Mouse (Mus musculus) heart, adult 11 months (tissue): ENCODE measurements at regions not wholly inside any gene's neighbourhood (a gene's known extent, or its start where the extent isn't known, plus 50 kb on each side); places are given as distances from the start of the nearest gene placed in this dataset.

Experiments
- DNase-seq: peaks from one replicate; pipeline ENCODE4 v3.0.0; 2022

DNA sequence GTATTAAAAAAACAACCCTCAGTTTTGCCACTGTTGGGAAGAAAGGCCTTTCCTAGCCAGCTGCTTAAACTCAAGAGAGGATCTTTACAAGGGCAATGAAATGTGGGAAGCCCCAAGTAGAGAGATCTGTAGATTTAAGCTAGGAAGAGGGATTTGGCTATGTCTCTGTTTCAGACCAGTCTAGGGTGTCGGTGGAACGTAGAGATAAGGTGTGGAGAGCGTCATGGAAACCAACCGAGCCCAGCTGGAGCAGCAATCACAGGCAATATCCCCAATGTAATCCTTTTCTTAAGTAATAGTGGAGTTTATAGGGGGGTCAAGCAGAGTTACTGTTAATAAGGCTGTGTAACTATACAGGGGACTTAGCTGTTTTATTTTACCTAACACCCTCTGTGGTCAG lies 204.6 kb upstream of the Mme start:
- DNase-seq: no peak

DNA sequence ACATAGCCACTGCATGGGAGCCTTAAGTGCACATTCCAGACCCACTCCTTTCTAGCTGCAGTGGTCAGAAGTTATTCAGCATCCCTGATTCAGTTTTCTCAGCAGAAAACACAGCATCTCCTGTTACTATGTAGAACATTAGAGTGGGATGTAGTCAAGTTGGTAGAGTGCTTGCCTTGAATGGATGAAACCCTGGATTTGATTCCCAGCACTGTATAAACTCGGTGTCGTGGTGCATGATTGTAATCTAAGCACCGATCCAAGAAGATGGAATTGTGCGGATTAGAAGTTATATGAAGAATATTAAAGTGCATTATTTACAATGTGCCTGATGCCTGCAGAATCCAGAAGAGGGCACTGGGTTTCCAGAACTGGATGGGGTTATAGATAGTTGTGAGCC lies 170.6 kb upstream of the Mme start:
- no peak for DNase-seq

DNA sequence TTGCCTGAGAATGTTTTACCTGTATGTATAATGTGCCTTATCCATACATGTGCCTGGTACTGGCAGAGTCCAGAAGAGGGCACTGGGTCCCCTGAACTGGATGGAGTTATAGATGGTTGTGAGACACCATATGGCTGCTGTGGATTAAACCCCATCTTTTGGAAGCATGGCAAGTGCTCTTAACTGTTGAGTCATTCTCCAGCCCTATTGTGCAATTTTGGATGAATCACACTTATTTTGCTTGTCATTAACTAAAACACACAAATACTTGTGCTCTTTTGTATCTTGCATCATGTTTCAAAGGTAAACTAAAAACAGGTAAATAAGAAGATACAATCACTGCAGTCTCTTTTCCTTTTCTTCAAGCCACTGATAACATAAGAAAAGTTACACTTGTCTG lies 168.3 kb upstream of the Mme start:
- DNase-seq: no peak

DNA sequence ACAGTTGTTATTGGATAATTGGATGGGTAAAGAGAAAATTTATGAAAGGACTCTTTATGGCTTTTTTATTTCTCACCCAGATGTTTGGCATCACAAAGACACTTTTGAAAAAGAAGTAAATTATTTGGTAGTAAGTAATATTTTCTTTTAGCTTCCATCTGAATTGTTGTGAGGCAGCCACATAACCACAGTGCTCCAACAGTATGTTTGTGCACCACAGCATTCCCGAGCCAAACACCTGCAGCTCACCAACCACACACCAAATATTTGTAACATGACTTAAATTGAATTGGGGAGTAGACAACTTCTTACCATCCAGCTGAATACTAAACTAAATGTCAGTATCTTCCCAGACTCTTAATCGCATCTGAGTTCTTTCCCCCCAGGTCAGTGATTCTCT lies 163.2 kb upstream of the Mme start:
- no peak for DNase-seq

DNA sequence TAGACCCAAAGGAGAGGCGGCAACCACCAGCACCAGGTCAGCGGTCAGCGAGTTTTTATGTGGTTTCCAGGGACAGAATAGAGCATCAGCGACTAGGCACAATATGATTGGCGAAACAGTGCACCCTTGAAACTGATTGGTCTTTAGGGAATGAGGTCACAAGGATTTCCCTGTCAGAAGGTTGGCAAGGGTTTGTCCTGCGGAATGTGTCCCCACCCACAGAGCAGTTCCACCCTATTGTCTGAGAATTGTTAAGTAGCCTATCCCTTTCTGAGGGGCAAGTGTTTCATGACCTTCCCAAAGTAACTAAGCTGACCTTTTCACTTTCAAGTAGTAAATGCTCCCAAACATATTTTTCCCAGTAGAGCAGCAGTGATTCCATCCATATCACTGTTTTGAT lies 159.2 kb upstream of the Mme start:
- no peak for DNase-seq

DNA sequence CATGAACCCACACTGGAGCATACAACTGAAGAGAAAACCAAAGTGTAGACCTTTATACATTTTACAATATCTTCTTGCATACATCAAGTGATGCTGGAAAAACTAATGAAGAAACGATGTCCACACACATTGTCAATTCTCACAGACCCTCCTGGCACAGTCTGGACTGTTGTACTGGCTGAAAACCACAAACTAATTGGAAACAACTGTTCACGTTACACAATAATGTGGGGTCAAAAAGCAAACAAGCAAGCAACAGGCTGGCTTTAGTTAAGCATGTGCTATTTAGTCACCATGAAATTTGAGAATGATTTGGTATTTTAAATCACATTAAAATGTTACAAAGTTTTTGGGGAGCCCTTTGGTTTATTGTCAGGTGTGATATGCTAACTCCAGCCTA lies 155.9 kb upstream of the Mme start:
- no peak for DNase-seq

DNA sequence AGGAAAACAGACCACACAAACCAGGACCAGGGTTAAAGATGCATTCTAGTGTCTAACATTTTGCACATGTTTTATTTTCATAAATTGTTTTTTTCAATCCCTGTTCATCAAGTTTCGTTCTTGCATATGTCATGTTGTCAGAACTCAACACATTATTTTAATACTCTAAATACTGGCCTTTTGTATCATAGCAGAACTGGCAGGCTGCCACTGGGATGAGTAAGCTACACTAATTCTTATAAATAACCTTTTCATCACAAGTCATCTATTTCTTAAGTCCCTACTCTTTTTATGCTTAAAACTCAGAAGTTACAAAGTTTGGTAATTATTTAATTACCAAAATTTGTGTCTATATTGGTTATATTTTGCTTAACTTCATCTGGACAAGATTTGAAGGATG lies 148.4 kb upstream of the Mme start:
- no peak for DNase-seq

DNA sequence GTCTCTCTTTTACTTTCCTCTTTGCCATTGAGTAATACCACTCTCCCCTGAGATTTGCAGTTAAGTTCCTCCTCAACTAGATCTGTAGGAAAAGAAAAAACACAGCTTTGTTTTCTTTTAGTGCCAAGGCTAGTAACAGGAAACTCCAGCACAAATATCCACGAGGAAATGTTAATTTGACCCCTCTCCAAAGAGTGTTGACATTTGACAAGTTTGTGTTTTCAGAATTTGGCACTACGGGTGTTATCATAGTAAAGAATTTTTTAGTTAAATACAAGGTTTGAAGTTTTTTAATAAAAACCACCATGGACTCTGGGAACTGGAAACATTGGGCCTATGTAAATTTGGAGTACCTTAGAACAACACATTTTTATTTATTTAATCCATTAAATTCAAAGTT lies 126.1 kb upstream of the Mme start:
- no peak for DNase-seq

DNA sequence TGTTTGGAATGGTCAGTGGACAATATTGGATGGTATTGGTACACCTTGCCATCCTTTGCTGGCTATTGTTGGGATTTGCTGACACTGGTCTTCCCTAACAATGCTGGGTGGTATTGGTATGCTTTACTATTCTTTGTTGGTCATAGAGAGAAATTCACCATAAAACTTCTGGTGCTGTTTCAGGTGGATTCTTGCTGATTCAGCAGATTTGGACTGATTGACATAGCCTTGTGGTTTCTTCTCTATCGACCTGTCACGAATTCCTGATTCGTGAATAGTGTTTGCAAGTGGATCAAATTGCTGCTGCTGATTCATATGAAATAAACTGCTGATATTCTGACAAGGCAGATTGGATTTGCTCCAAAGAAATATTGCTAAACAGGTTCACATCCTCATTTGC lies 109.5 kb upstream of the Mme start:
- DNase-seq: no peak

DNA sequence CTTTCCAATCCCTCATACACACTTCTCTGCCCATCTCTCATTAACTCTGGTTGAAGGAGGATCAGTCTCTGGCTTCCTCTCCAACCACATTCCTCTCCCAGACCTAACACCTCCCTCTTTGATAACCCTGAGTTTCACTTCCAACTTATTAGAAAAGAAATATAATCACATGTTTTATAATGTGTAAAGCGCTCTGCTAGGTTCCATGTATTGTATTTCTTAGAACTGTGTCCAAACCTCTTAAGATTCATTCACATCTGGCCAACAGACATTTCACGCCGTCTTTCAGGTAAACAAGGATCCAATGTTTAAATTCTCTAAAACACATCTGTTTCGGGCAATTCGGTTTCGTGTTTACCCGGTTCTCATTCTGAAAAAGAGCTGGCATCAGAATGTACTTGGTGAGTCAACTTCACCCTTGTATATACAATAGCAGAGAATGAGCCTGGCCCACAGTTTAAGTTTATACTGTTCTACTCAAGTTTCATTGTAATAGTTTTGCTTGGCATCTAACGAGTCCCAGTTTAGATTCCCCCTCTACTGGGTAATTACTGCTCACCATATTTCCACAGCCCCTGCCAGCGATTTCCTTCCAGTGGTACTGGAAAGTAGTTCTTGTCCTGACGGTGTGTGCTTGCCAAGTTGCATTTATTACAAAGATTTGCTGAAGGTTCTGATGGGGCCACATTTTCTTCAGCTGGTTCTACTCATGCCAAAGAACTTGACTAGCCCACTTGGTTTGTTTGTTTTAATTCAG lies 103.8 kb upstream of the Mme start:
- DNase-seq: peak; percentile 86

DNA sequence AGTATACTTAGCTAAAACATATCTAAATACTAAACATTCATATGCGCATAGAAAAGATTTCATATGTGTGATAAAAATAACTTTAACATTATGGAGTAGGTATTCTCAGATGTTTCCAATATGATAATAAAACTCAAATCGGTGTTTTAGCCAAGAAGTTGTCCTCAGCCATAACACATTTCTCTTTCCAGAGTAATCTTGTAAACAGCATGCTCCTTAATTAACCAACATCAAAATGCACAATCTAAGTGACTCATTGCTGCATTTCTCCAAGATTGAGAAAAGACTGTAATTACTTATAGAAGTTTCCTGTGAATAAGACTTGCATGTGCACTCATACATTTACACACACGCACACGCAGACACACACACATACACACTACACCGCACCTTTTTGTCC lies 95.1 kb upstream of the Mme start:
- DNase-seq: no peak

DNA sequence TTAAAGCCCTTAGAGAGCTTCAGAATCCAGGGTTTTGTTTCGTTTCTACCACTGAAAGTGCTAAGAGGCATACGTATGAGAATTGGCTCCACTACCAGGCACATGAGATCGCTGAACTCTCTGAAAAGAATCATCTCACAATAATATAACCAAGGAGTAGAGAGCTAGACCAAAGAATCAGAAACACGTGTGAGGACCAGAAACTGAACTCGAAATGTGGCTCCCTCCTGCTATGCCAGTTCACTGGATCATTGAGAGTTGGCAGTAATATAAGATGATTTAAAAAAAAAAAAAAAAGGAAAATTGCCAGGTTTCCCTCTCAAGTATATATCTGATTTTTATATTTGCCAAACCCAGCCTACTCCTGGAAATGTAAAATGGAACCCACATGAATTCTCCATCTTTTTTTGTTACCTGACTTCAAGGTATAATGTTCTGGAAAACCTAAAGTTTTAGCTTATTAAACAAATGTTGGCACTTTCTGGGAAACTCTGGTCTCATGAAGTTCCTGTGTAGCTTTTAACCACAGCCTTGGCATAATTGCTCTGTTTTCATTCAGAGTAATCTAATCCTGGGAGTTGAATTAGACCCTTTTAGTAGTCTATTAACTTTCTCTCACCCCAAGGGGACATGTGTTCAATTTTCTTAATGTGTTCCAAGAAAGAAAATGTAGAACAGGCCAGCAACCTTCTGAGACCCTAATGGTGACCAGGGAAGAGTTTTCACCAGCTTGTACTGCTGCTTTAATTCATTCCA lies 58.7 kb upstream of the Mme start:
- no peak for DNase-seq

DNA sequence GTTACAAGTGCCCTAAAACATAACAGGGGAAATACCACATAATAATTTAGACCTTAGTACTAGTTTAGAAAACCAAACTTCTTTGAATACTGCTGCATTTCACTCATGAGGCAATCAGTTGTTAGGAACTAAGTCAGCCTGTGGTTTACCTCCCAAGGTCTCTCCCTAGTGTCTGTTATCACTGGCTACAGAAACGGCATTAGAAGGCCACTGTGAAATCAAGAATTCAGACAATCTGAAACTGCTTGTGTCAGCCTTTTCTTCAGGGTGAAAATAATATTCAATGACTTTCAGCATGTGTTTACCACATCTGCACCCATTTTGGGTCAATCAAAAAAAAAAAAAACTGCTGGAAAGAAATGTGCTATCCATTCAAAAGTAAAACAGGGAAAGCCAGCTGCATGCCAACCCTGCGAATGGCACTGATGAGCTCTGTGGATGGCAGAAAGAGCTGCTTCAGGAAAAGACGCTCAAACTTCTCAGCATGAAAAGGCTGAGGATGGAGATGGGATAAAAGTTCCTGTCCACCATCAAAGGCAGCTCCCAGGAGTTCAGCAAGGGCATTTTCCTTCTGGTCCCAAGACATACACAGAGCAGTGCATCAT lies 53.4 kb upstream of the Mme start:
- DNase-seq: no peak
